Mouse (Mus musculus) brain, embryonic 14.5 days (tissue): ENCODE measurements around the gene Bbs5.

ENCODE experiments used
- CTCF ChIP-seq: fragments of 200-500 bp; IDR thresholded peaks from 2 replicates; pipeline ENCODE4 v1.5.1; 2012; ENCODE audit warnings: inconsistent platforms, mild to moderate bottlenecking, moderate library complexity, borderline replicate concordance; ENCODE audit not compliant: insufficient read depth, insufficient read length; ENCODE audit errors: extremely low read depth
- POLR2A ChIP-seq: fragments of 200-500 bp; IDR thresholded peaks from 2 replicates; pipeline ENCODE4 v1.6.1; 2012; ENCODE audit warnings: mild to moderate bottlenecking, inconsistent platforms, borderline replicate concordance; ENCODE audit not compliant: poor library complexity, insufficient read depth, insufficient read length, severe bottlenecking; ENCODE audit errors: extremely low read depth

- TF ChIP-seq POLR2A (no peak), CTCF (no peak)
Observed at GRCm38 (mm10) chr2:69713626-69714014, 66.6 kb downstream of the Bbs5 start.
